Mouse (Mus musculus) heart, adult 2 months (tissue): Measurements from ENCODE around the gene Cmtm4. TPM values are rescaled to one million over a fixed set of nuclear protein-coding genes. Genes with fewer than 3 reads are reported as not detected.

Source experiments
- DNase-seq, 2 experiments: peaks; one replicate each; pipeline ENCODE4 v3.0.0; 2021
- H3K27ac ChIP-seq: fragments of 200-600 bp; 2 replicates; pipeline ENCODE4 v1.8.1; 2022
- H3K27me3 ChIP-seq: fragments of 200-500 bp; 2 replicates; pipeline ENCODE4 v1.6.1; 2012; ENCODE audit warnings: mild to moderate bottlenecking, low read length, inconsistent platforms, mixed read lengths; ENCODE audit not compliant: control insufficient read depth, insufficient read depth
- H3K36me3 ChIP-seq: fragments of 200-500 bp; 2 replicates; pipeline ENCODE4 v1.6.1; 2012; ENCODE audit warnings: low read length, inconsistent platforms; ENCODE audit not compliant: control insufficient read depth, insufficient read depth
- H3K4me1 ChIP-seq: fragments of 200-500 bp; 2 replicates; pipeline ENCODE4 v1.6.1; 2011; ENCODE audit warnings: low read length; ENCODE audit not compliant: control insufficient read depth, insufficient read depth
- H3K4me3 ChIP-seq: fragments of 200-600 bp; 2 replicates; pipeline ENCODE4 v1.8.1; 2022
- H3K79me2 ChIP-seq: fragments of 200-500 bp; replicated peaks from 2 replicates; pipeline ENCODE4 v1.6.1; 2012; ENCODE audit warnings: mild to moderate bottlenecking, inconsistent platforms, low read length, moderate library complexity, mixed read lengths; ENCODE audit not compliant: control insufficient read depth, insufficient read depth
- H3K9ac ChIP-seq: fragments of 200-500 bp; 2 replicates; pipeline ENCODE4 v1.6.1; 2012; ENCODE audit warnings: low read depth, mild to moderate bottlenecking, control low read depth, inconsistent platforms, low read length, mixed read lengths
- CTCF ChIP-seq: fragments of 200-600 bp; IDR thresholded peaks from 2 replicates; pipeline ENCODE4 v1.8.1; 2022; ENCODE audit warnings: antibody characterized with exemption, mild to moderate bottlenecking, moderate library complexity
- EP300 ChIP-seq: fragments of 200-500 bp; IDR thresholded peaks from 2 replicates; pipeline ENCODE4 v1.6.1; 2011; ENCODE audit warnings: low read depth, low read length, control low read depth; ENCODE audit not compliant: insufficient read depth
- POLR2A ChIP-seq: fragments of 200-500 bp; IDR thresholded peaks from 2 replicates; pipeline ENCODE4 v1.6.1; 2011; ENCODE audit warnings: mild to moderate bottlenecking, low read depth, low read length, control low read depth; ENCODE audit not compliant: insufficient read depth
- WGBS: fragments of 180-500 bp; shearing (Covaris S2); methylation state at CpG from one replicate; pipeline ENCODE4 v1.1.7; 2018; 5-methylcytosine and 5-hydroxymethylcytosine counted together
- intact Hi-C: fragments of 180-260 bp; cut with DNase I; formaldehyde crosslinking; loops from one replicate; pipeline ENCODE4 v1.15.1; 2025
- long read RNA-seq: library from polyadenylated mRNA; stranded (forward); transcript quantifications from one replicate; pipeline ENCODE4 v2.0.0, GENCODE M21; 2021
- polyA plus RNA-seq: library from polyadenylated mRNA; depleted of rRNA; stranded (reverse); fragments of >200 nt; gene quantifications from 2 replicates; pipeline ENCODE4 v1.2.3, GENCODE M21; 2012; rRNA removed
- total RNA-seq, 2 experiments: library from RNA; stranded (reverse); gene quantifications; 2 replicates each; pipeline ENCODE4 v1.2.3; 2021

Cmtm4 gene
- total RNA-seq, result 10 to 100 TPM; 10.0 to 11.4 TPM
- polyA plus RNA-seq, result 7.3 and 13.4 TPM in 2 replicates
- long read RNA-seq, full-length matches to known transcripts, result 6 of 10 reads
- long read RNA-seq, partial matches to known transcripts, result 0 of 10 reads
- long read RNA-seq, other reads (novel, unspliced or antisense), result 4 of 10 reads

DNA sequence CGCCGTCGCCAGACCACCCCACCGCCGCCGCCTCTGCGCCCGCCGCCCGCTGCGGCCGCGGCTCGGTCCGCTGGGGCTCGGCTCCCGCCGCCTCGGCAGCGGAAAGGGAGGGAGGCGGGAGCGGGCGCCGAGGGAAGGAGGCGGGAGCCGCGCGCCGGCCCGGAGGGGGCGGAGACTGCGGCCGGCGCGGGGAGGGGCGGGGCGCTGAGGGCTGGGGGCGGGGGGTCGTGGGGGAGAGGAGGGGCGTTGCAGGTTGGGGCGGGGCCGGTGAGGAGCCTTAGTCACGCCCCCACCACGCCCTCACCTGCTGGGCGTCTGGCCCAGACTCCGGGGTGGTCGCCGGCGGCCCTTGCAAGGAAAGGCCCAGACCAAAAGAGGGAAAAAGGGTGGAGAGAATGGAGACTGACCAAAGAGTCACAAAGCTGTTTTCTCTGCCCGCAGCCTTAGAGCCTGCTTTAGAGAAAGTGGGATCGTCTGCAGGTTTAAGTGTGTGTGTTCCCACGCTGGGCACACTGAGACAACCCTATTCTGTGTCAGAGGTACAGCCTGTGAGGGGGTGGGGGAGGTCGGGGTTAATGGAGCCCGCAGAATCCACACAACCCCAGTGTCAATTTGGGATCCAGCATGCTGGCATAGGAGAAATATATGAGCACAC, at the start of gene Cmtm4:
Gene Cmtm4, minus strand, starts transcription at position 105 of the 655 bp plus-strand sequence.
- Histone ChIP-seq H3K4me3 (peak within 1 kb of the TSS; percentile 94), H3K27me3 (no peaks in the 10 kb centered on the region), H3K27ac (peak within 1 kb of the TSS; percentile 82), H3K9ac (peak within 1 kb of the TSS; percentile 88), H3K4me1 (peaks cover 2% of the 10 kb centered on the region; the same call in 1 of the 2 replicates), H3K79me2 (peaks cover 5% of the 10 kb centered on the region), H3K36me3 (no peaks in the 10 kb centered on the region)
- 2% methylated on average over 45 of the region's 54 CpGs for WGBS
- intact Hi-C loops, result loop anchor here (2.0 to 5.0 kb wide), 3 partner anchors 19 to 51 kb away; partner anchors contain the start of gene Dync1li2
- peak; percentile 82 to 83 for DNase-seq
- TF ChIP-seq POLR2A, result no peak
- no peak for TF ChIP-seq EP300
- no peak for TF ChIP-seq CTCF

DNA sequence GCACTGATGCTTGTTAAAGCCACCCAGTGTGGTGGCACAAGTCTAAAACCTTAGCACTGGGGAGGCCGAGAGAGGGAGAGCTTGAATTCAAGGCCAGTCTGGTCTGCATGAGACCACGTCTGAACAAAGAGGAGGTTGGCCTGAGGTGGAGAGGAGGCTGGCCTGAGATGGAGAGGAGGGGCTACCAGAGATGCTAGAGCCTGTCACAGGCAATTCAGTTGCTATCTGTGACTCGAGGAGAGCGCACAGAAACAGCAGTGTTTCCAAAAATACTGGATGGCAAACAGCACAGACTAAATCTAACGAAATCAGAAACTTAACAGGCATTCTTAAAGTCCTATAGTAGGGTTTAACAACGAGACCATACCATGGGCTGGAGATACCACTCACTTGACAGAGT, 49.6 kb upstream of the Cmtm4 start:
- Histone ChIP-seq H3K79me2 (peaks cover 7% of the 10 kb centered on the region), H3K4me1 (peaks cover 8% of the 10 kb centered on the region), H3K27me3 (no peaks in the 10 kb centered on the region), H3K36me3 (peaks cover 3% of the 10 kb centered on the region), H3K9ac (no peak overlapping the region), H3K4me3 (no peak overlapping the region), H3K27ac (no peak overlapping the region)
- TF ChIP-seq POLR2A (no peak), EP300 (no peak), CTCF (no peak)
- DNase-seq, result no peak
- WGBS, result 55% methylated on average over 6 of the region's 6 CpGs
- intact Hi-C loops, result no loop called here

DNA sequence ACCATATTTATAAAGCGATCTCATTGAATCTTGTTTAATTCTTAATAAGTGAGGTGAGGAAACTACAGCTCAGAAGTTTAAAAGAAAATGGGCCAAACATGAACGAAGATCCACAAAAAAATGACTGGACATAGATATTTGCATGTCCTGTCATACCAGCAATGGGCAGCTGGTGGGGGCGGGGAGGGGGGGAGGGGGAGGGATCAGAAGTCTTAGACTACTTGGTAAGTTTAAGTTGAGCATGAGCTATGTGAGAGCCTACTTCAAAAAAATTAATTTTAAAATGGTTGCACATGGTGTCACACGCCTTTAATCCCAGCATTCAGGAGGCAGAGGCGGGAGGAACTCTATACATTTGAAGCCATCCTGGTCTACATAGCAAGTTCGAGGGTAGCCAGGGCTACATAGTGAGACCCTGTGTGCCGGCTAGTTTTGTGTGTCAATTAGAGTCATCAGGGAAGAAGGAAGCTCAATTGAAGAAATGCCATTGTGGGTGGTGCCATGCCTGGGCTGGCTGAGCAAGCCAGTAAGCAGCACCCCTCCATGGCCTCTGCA, 47.6 kb upstream of the Cmtm4 start:
- H3K4me1 ChIP-seq, result peaks cover 8% of the 10 kb centered on the region
- intact Hi-C loops, result loop anchor here (1.0 to 5.0 kb wide), 4 partner anchors 46 to 196 kb away; partner anchors contain the start of genes Cmtm4 and Tk2

DNA sequence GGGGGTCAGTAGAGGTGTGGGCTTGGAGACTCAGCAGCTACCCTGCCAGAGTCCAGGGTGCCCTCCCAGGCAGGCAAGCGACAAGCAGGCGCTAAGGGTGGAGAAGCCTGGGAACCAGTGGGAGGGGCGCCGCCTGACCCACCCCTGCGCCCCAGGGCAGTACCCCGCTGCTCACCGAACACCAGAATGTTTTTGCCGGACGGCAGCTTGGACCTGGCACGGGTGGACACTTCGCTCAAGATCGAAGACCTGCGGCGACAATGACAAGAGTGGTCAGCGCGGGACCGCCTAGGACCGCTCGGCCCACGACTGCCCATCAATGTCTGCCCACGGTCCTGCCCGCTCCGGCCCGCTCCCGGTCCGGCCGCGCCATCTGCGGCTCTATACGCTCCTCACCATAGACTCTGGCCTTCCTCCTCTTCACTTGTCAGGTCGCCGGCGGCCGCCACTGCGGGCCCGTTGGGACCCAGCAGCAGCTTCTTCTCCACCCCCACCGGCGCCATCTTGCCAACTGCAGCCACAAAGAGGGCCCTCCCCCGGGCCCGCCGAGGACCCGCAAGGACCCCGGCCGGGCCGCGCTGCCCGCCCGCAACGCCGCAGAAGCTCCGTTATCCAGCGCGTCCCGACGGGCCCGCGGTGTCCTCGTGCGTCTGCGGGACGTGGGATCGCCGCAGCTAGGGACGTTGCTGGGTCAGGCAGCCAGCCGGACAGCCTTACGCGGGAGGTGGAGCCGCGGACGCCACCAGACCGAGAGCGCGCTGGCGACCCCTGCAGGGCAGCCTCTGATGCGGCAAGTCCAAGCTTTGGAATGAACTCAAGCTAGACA, 46.9 kb upstream of the Cmtm4 start, which contains the start of gene Dync1li2:
Gene Dync1li2, minus strand, starts transcription at position 749 of the 826 bp plus-strand sequence.
- under 1% methylated on average over 75 of the region's 75 CpGs for WGBS
- intact Hi-C loops, result loop anchor here (1.0 to 5.0 kb wide), 4 partner anchors 45 to 195 kb away; partner anchors contain the start of genes Cmtm4 and Tk2
- H3K36me3 ChIP-seq, result peaks cover 3% of the 10 kb centered on the region

More for the DNA sequence above, 47.6 kb upstream of the Cmtm4 start:
- Histone ChIP-seq H3K27ac (peak overlapping the region; percentile 98), H3K4me3 (peak overlapping the region; percentile 99), H3K27me3 (no peaks in the 10 kb centered on the region), H3K79me2 (peaks cover 7% of the 10 kb centered on the region), H3K9ac (no peak overlapping the region), H3K36me3 (peaks cover 3% of the 10 kb centered on the region)
- TF ChIP-seq CTCF (no peak), EP300 (no peak), POLR2A (no peak)
- WGBS, result 63% methylated on average over 7 of the region's 7 CpGs
- no peak for DNase-seq

DNA sequence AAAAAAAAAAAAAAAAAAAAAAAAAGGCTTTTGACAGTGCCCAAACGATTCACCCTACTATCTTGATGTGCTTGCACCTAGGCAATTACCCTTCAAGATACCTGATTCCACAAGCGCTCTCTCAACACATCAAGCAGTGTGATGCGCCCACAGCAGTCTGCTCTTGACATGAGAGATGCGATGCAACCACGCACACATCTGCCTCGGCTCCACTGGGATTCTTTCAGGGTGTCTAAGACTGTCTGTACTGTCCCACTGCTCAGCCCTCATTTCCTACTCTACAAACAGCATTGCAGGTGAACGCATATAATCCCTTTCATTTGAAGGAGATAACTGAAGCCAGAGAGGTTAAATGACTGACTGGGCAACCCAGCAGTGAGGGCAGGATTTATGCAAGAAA, 46.0 kb upstream of the Cmtm4 start:
- peak overlapping the region; percentile 99 for H3K4me3 ChIP-seq
- TF ChIP-seq EP300 (no peak), CTCF (no peak), POLR2A (no peak)

More for the DNA sequence above, 46.9 kb upstream of the Cmtm4 start, which contains the start of gene Dync1li2:
- Histone ChIP-seq H3K27me3 (no peaks in the 10 kb centered on the region), H3K9ac (peak within 1 kb of the TSS; percentile 96), H3K27ac (peak within 1 kb of the TSS; percentile 98), H3K4me3 (peak within 1 kb of the TSS; percentile 99), H3K4me1 (peaks cover 8% of the 10 kb centered on the region), H3K79me2 (peaks cover 7% of the 10 kb centered on the region)
- DNase-seq, result peak; percentile 93 to 97
- TF ChIP-seq EP300 (peak; percentile 68; the same call in 1 of the 2 replicates), CTCF (peak; percentile 91), POLR2A (peak; percentile 37; the same call in 1 of the 2 replicates)

More for the DNA sequence above, 46.0 kb upstream of the Cmtm4 start:
- H3K27ac ChIP-seq, result peak overlapping the region; percentile 98
- H3K4me1 ChIP-seq, result peaks cover 9% of the 10 kb centered on the region
- H3K27me3 ChIP-seq, result no peaks in the 10 kb centered on the region
- no peak for DNase-seq
- WGBS, result 35% methylated on average over 7 of the region's 7 CpGs
- intact Hi-C loops, result loop anchor here (2.0 to 5.0 kb wide), 3 partner anchors 44 to 194 kb away; partner anchors contain the start of genes Cmtm4 and Tk2
- peaks cover 8% of the 10 kb centered on the region for H3K36me3 ChIP-seq
- H3K9ac ChIP-seq, result peak overlapping the region; percentile 96
- peaks cover 7% of the 10 kb centered on the region for H3K79me2 ChIP-seq
